Mouse (Mus musculus): ENCODE data around the gene Olfr823.
"Not testable (repeated sequence)": the region's sequence is repeated elsewhere in the genome, so short reads cannot be mapped to it uniquely, and the experiment has no call there.

- not testable (repeated sequence) for TF ChIP-seq CTCF (IDR thresholded peaks at IDR 0.05; ENCODE audit: borderline replicate concordance, insufficient read depth, low read length); POLR2A (IDR thresholded peaks at IDR 0.05; ENCODE audit: low read depth, low read length)
Observed at GRCm38 (mm10) chr10:130142481-130142880, 27.3 kb upstream of the Olfr823 start.

Measured in embryonic fibroblast, embryonic 13.5 days (primary cell).